Mouse (Mus musculus): ENCODE measurements around the gene Taldo1. TPM values are rescaled to one million over a fixed set of nuclear protein-coding genes. Genes with fewer than 3 reads are reported as not detected.

Gene Taldo1
- polyA plus RNA-seq, 1 experiment = 93.0 TPM

DNA sequence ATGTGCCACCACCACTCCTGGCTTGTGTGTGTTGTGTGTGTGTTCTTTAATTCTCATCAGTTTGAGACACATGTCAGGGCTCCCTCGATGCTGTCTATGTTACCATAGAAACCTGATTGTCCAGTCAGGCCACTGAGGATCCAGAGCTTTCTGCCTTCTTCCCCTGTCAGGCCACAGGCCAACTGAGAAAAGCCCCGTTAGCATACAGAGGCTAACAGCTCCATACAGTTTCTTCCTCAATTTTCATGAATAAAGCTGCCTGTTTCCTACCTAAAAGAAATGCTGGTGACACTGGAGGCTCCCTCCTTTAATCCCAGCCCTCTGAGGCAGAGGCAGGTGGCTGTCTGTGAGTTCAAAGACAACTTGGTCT is 44.5 kb downstream of the Taldo1 start:
- TF ChIP-seq CTCF (IDR thresholded peaks at IDR 0.05; ENCODE audit: borderline replicate concordance, insufficient read depth, low read length) (no peak), POLR2A (IDR thresholded peaks at IDR 0.05; ENCODE audit: low read depth, low read length) (no peak)
- H3K4me3 ChIP-seq (ENCODE audit: insufficient read depth, low read length) = peak overlapping the region; percentile 73
- H3K4me1 ChIP-seq (ENCODE audit: control insufficient read depth, insufficient read depth, low read length) = 0 out of 2 replicates have a peak, but pooled peaks cover 10% of the 10 kb centered on the region
- no peak overlapping the region for H3K27ac ChIP-seq (ENCODE audit: insufficient read depth, low read length)

- Histone ChIP-seq H3K4me3 (ENCODE audit: insufficient read depth, low read length) (peak within 1 kb of the TSS; percentile 73), H3K27ac (ENCODE audit: insufficient read depth, low read length) (peak within 1 kb of the TSS; percentile 21; the same call in 1 of the 2 replicates), H3K4me1 (ENCODE audit: control insufficient read depth, insufficient read depth, low read length) (peaks cover 10% of the 10 kb centered on the region; the same call in 1 of the 2 replicates)
- TF ChIP-seq POLR2A (IDR thresholded peaks at IDR 0.05; ENCODE audit: low read depth, low read length) = peak; percentile 83
- 0 out of 2 replicates have a peak, but pooled peaks have one; percentile 26 for TF ChIP-seq CTCF (IDR thresholded peaks at IDR 0.05; ENCODE audit: borderline replicate concordance, insufficient read depth, low read length)
These were observed 45.5 kb downstream of the Taldo1 start, which contains the start of gene Slc25a22 for GRCm38 (mm10) chr7:141437178-141438120. TSS of gene Slc25a22 (minus strand) at chr7:141437892.

GRCm38 (mm10) chr7:141438201-141438968 is 46.4 kb downstream of the Taldo1 start:
- H3K27ac ChIP-seq (ENCODE audit: insufficient read depth, low read length) = no peak overlapping the region
- TF ChIP-seq CTCF (IDR thresholded peaks at IDR 0.05; ENCODE audit: borderline replicate concordance, insufficient read depth, low read length) = no peak
- no peak for TF ChIP-seq POLR2A (IDR thresholded peaks at IDR 0.05; ENCODE audit: low read depth, low read length)
- no peak overlapping the region for H3K4me3 ChIP-seq (ENCODE audit: insufficient read depth, low read length)
- peaks cover 10% of the 10 kb centered on the region; the same call in 1 of the 2 replicates for H3K4me1 ChIP-seq (ENCODE audit: control insufficient read depth, insufficient read depth, low read length)

- H3K4me1 ChIP-seq (ENCODE audit: control insufficient read depth, insufficient read depth, low read length) = peaks cover 10% of the 10 kb centered on the region; the same call in 1 of the 2 replicates
- TF ChIP-seq CTCF (IDR thresholded peaks at IDR 0.05; ENCODE audit: borderline replicate concordance, insufficient read depth, low read length) (no peak), POLR2A (IDR thresholded peaks at IDR 0.05; ENCODE audit: low read depth, low read length) (no peak)
These were observed 47.2 kb downstream of the Taldo1 start for GRCm38 (mm10) chr7:141439140-141439679.

GRCm38 (mm10) chr7:141439811-141440210 is 47.8 kb downstream of the Taldo1 start:
- Histone ChIP-seq H3K4me1 (ENCODE audit: control insufficient read depth, insufficient read depth, low read length) (peaks cover 10% of the 10 kb centered on the region; the same call in 1 of the 2 replicates), H3K4me3 (ENCODE audit: insufficient read depth, low read length) (no peak overlapping the region), H3K27ac (ENCODE audit: insufficient read depth, low read length) (no peak overlapping the region)
- TF ChIP-seq CTCF (IDR thresholded peaks at IDR 0.05; ENCODE audit: borderline replicate concordance, insufficient read depth, low read length) (no peak), POLR2A (IDR thresholded peaks at IDR 0.05; ENCODE audit: low read depth, low read length) (no peak)

More at GRCm38 (mm10) chr7:141439140-141439679, 47.2 kb downstream of the Taldo1 start:
- Histone ChIP-seq H3K27ac (ENCODE audit: insufficient read depth, low read length) (no peak overlapping the region), H3K4me3 (ENCODE audit: insufficient read depth, low read length) (no peak overlapping the region)

DNA sequence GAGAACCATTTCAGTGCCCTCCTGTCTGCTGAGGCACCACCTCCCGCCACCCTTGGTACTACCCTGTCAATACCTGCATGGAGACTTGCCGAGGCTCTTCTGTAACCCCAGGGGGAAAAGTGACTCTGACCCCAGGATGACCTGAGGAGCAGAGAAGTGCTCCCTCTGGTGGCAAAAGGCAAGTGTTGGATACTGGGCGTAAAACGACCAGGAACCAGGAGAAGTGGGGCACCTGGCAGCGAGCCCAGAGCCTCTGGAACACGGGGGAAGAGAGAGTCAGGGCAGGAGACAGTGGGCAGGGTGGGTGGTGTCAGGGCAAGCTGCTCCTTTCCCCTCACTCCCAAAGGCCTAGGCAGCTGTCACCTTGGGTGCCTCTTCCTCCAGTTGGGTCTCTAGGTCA is 48.6 kb downstream of the Taldo1 start:
- TF ChIP-seq POLR2A (IDR thresholded peaks at IDR 0.05; ENCODE audit: low read depth, low read length) = no peak
- peak; percentile 68; the same call in 1 of the 2 replicates for TF ChIP-seq CTCF (IDR thresholded peaks at IDR 0.05; ENCODE audit: borderline replicate concordance, insufficient read depth, low read length)

GRCm38 (mm10) chr7:141441460-141441859 is 49.5 kb downstream of the Taldo1 start:
- no peak for TF ChIP-seq CTCF (IDR thresholded peaks at IDR 0.05; ENCODE audit: borderline replicate concordance, insufficient read depth, low read length)
- TF ChIP-seq POLR2A (IDR thresholded peaks at IDR 0.05; ENCODE audit: low read depth, low read length) = no peak
- peak overlapping the region; percentile 63 for H3K4me3 ChIP-seq (ENCODE audit: insufficient read depth, low read length)
- peaks cover 3% of the 10 kb centered on the region; the same call in 1 of the 2 replicates for H3K4me1 ChIP-seq (ENCODE audit: control insufficient read depth, insufficient read depth, low read length)
- no peak overlapping the region for H3K27ac ChIP-seq (ENCODE audit: insufficient read depth, low read length)

More for the DNA sequence above, 48.6 kb downstream of the Taldo1 start:
- H3K4me1 ChIP-seq (ENCODE audit: control insufficient read depth, insufficient read depth, low read length) = peaks cover 7% of the 10 kb centered on the region; the same call in 1 of the 2 replicates
- H3K4me3 ChIP-seq (ENCODE audit: insufficient read depth, low read length) = no peak overlapping the region
- no peak overlapping the region for H3K27ac ChIP-seq (ENCODE audit: insufficient read depth, low read length)

- TF ChIP-seq POLR2A (IDR thresholded peaks at IDR 0.05; ENCODE audit: low read depth, low read length) (no peak), CTCF (IDR thresholded peaks at IDR 0.05; ENCODE audit: borderline replicate concordance, insufficient read depth, low read length) (no peak)
- H3K4me1 ChIP-seq (ENCODE audit: control insufficient read depth, insufficient read depth, low read length) = peaks cover 3% of the 10 kb centered on the region; the same call in 1 of the 2 replicates
- peak overlapping the region; percentile 63 for H3K4me3 ChIP-seq (ENCODE audit: insufficient read depth, low read length)
- H3K27ac ChIP-seq (ENCODE audit: insufficient read depth, low read length) = no peak overlapping the region
These were observed 50.2 kb downstream of the Taldo1 start for GRCm38 (mm10) chr7:141442199-141442598.
